Mouse (Mus musculus) small intestine, adult 2 months (tissue): ENCODE data around the gene Slc34a1.
A peak's percentile ranks its signal among the peaks of the same experiment; 100 is the strongest.

Experiments used
- CTCF ChIP-seq: fragments of 200-500 bp; IDR thresholded peaks from 2 replicates; pipeline ENCODE4 v1.5.1; 2012; ENCODE audit warnings: low read depth, mild to moderate bottlenecking, control low read depth, inconsistent platforms, low read length, moderate library complexity, mixed read lengths; ENCODE audit not compliant: insufficient replicate concordance, insufficient read length; ENCODE audit errors: extremely low read depth
- POLR2A ChIP-seq: fragments of 200-500 bp; IDR thresholded peaks from 2 replicates; pipeline ENCODE4 v1.6.1; 2012; ENCODE audit warnings: low read depth, mild to moderate bottlenecking, control low read depth, inconsistent platforms, low read length, moderate library complexity

GRCm38 (mm10) chr13:55446483-55447105 lies 48.6 kb downstream of the Slc34a1 start:
- peak; percentile 18; the same call in 1 of the 2 replicates for TF ChIP-seq POLR2A
- TF ChIP-seq CTCF = no peak
